Mouse (Mus musculus): Measurements from ENCODE around the gene Parp9. TPM values are rescaled to one million over a fixed set of nuclear protein-coding genes. Genes with fewer than 3 reads are reported as not detected.

Gene Parp9
- polyA plus RNA-seq, 1 experiment from 2014 or later, result 1.8 TPM

GRCm38 (mm10) chr16:36008396-36008795 is 70.1 kb downstream of the Parp9 start:
- no peak overlapping the region for H3K27ac ChIP-seq (ENCODE audit: low read depth, low read length)
- H3K36me3 ChIP-seq (ENCODE audit: control insufficient read depth, insufficient read depth, low read length), result 0 out of 2 replicates have a peak, but pooled peaks cover 4% of the 10 kb centered on the region
- no peaks in the 10 kb centered on the region for H3K9me3 ChIP-seq (ENCODE audit: control insufficient read depth, low read length)
- H3K9ac ChIP-seq (ENCODE audit: low read length), result no peak overlapping the region
- no peak for DNase-seq (ENCODE audit: low spot score, missing footprints)
- H3K4me3 ChIP-seq (ENCODE audit: low read depth, low read length), result no peak overlapping the region
- 87% methylated on average over 3 of the region's 3 CpGs for WGBS
- H3K4me2 ChIP-seq, result no peak overlapping the region
- no peak for ATAC-seq (ENCODE audit: low FRiP score)
- H3K4me1 ChIP-seq (ENCODE audit: control insufficient read depth, insufficient read depth, low read length), result no peaks in the 10 kb centered on the region
- H3K27me3 ChIP-seq (ENCODE audit: control insufficient read depth, insufficient read depth, low read length), result no peaks in the 10 kb centered on the region

DNA sequence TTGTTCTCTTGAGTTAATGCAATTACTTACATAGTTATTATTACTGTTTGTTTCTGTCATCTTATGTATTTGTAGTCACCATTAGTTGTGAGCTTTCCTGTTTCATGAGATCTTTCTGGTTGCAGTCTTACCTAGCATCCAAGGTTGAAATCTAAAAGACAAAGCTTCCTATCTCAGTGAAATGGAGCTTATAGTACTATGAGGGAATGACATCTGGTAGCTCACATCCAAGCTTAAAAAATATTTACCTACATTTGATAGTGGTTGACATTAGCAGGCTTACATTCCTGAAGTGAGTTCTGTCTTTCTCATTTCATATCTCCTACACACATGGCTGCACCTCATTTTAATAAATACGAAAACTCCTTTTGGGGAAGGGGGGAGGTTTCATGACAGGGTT is 78.1 kb downstream of the Parp9 start:
- no peak overlapping the region for H3K4me3 ChIP-seq (ENCODE audit: low read depth, low read length)
- no peak overlapping the region for H3K4me2 ChIP-seq
- no peak overlapping the region for H3K27ac ChIP-seq (ENCODE audit: low read depth, low read length)
- no peaks in the 10 kb centered on the region for H3K9me3 ChIP-seq (ENCODE audit: control insufficient read depth, low read length)
- 97% methylated on average over 1 of the region's 1 CpGs for WGBS
- H3K27me3 ChIP-seq (ENCODE audit: control insufficient read depth, insufficient read depth, low read length), result no peaks in the 10 kb centered on the region
- H3K4me1 ChIP-seq (ENCODE audit: control insufficient read depth, insufficient read depth, low read length), result no peaks in the 10 kb centered on the region
- DNase-seq (ENCODE audit: low spot score, missing footprints), result no peak
- H3K9ac ChIP-seq (ENCODE audit: low read length), result no peak overlapping the region
- no peak for ATAC-seq (ENCODE audit: low FRiP score)
- H3K36me3 ChIP-seq (ENCODE audit: control insufficient read depth, insufficient read depth, low read length), result no peaks in the 10 kb centered on the region

Other genes with a start within 250 kb of the Parp9 start
- gene Dirc2, start 169.1 kb upstream of the Parp9 start, polyA plus RNA-seq (2014; fragmentation: Nextera tagmentation; extraction: Ambion mirVana), result 17.5 and 19.3 TPM in 2 replicates
- gene Hspbap1, start 168.1 kb upstream of the Parp9 start, polyA plus RNA-seq (2014; fragmentation: Nextera tagmentation; extraction: Ambion mirVana), result 21.5 and 22.7 TPM in 2 replicates
- 0.33 and 0.37 TPM in 2 replicates for gene Parp14, start 66.9 kb upstream of the Parp9 start, polyA plus RNA-seq (2014; fragmentation: Nextera tagmentation; extraction: Ambion mirVana)
- gene Dtx3l, start 681 bp downstream of the Parp9 start, polyA plus RNA-seq (2014; fragmentation: Nextera tagmentation; extraction: Ambion mirVana), result 2.8 and 3.1 TPM in 2 replicates
- 90.7 and 99.9 TPM in 2 replicates for gene Kpna1, start 40.3 kb downstream of the Parp9 start, polyA plus RNA-seq (2014; fragmentation: Nextera tagmentation; extraction: Ambion mirVana)
- 12.0 and 15.5 TPM in 2 replicates for gene Wdr5b, start 102.7 kb downstream of the Parp9 start, polyA plus RNA-seq (2014; fragmentation: Nextera tagmentation; extraction: Ambion mirVana)
- 224 and 249 TPM in 2 replicates for gene Fam162a, start 133.1 kb downstream of the Parp9 start, polyA plus RNA-seq (2014; fragmentation: Nextera tagmentation; extraction: Ambion mirVana)
- gene Ccdc58, start 133.2 kb downstream of the Parp9 start, polyA plus RNA-seq (2014; fragmentation: Nextera tagmentation; extraction: Ambion mirVana), result 84.3 and 89.8 TPM in 2 replicates
- 0.06 and 0.12 TPM in 2 replicates for gene Csta1, start 192.8 kb downstream of the Parp9 start, polyA plus RNA-seq (2014; fragmentation: Nextera tagmentation; extraction: Ambion mirVana)
- gene Stfa2l1, start 218.3 kb downstream of the Parp9 start, polyA plus RNA-seq (2014; fragmentation: Nextera tagmentation; extraction: Ambion mirVana), result not detected in 2 replicates
- 0.78 TPM in 1 of 2 replicates, not detected in the other for gene Gm5483, start 245.7 kb downstream of the Parp9 start, polyA plus RNA-seq (2014; fragmentation: Nextera tagmentation; extraction: Ambion mirVana)